Mouse (Mus musculus) left cerebral cortex, postnatal 4 days (tissue): ENCODE results near the gene Rhox3g. TPM values are rescaled to one million over a fixed set of nuclear protein-coding genes. Genes with fewer than 3 reads are reported as not detected.
"Not testable (repeated sequence)": the region's sequence is repeated elsewhere in the genome, so short reads cannot be mapped to it uniquely, and the experiment has no call there.

Source experiments
- DNase-seq: peaks from one replicate; pipeline ENCODE4 v3.0.0-alpha.2; 2022
- intact Hi-C: fragments of 180-260 bp; cut with DNase I; formaldehyde crosslinking; loops from one replicate; pipeline ENCODE4 v1.15.1; 2025
- total RNA-seq, 2 experiments: library from RNA; stranded (reverse); gene quantifications; 2 replicates each; pipeline ENCODE4 v1.2.3; 2021

Rhox3g gene
- total RNA-seq: not detected

DNA sequence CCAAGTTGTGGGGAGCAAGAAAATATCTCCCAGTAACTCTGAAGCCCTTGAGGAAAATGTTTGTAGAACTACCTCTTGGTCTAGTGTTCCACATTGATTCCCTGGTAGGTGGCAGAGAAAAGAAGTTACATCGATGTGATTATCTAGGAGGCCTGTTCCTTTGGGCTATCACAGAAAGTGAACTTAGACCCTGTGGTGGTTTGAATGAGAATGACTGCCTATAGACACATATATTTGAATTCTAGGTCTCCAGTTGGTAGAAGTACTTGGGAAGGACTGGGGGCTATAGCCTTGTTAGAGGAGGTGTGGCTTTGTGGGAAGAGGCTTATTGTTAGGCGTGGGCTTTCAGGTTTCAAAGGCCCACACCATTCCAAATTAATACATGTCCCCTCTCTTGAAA, at the start of gene Rhox3g:
Gene Rhox3g, minus strand, starts transcription at position 101 of the 400 bp plus-strand sequence.
- intact Hi-C loops, DNase-seq: not testable (repeated sequence)

DNA sequence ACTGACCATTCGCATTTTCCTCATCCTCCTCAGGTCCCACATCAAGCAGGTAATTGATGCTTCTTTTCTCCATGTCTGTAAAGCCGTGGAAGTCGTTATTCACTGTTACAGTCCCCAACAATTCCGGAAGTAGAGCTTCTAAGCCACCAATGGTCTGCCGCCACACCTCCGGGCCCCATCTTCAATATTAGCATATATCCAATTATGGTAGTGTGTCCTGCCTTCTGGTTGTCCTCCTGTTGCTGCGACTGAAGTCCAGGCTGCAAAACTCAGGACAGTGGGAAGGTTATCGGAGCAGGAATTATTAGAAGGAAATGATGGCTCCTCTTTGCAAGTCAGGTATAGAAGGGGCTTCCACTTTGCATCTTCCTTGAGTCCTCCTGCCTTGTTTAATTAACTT, 44.8 kb upstream of the Rhox3g start, which contains the start of gene Rhox2h:
Gene Rhox2h, minus strand, starts transcription at position 101 of the 400 bp plus-strand sequence.
- intact Hi-C loops: not testable (repeated sequence)

DNA sequence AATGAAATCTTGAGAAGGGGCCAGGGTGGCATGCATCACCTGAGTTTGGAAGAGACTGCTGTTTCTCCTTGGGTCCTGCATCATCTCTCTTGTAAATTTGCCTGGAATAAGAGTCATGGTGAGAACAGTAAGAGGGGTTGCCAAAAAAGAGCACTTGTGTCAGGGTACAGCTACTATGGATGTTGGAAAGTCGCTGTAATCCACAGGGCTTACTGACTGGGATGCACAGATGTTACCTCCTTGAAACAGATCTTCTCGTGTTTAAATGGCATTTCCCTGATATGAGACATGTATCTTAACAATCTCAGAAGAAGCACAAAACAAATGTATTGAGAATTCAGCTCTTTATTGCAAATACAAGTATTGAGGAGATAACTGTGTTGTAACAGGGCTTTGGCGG, 40.3 kb upstream of the Rhox3g start, which contains the start of gene Rhox3h:
Gene Rhox3h, minus strand, starts transcription at position 101 of the 400 bp plus-strand sequence.
- DNase-seq, intact Hi-C loops: not testable (repeated sequence)

More for the DNA sequence above, 44.8 kb upstream of the Rhox3g start, which contains the start of gene Rhox2h:
- not testable (repeated sequence) for DNase-seq

DNA sequence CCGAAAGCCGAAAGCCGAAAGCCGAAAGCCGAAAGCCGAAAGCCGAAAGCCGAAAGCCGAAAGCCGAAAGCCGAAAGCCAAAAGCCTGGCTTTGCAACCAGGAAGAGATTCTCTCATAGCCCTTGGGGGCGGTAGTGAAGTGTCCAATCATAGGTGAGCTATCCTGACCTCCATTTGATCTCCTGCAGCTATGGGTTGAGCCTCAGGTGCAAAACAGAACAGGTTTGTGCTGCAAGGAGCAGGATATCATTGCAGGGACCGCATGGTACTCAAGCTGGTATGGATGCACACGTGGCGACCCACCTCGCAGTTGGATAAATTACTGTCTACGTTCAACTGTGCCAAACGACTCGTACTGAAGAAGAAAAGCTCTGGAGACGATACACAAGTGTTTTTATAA, 22.8 kb upstream of the Rhox3g start, which contains the start of gene Rhox4g:
Gene Rhox4g, minus strand, starts transcription at position 101 of the 400 bp plus-strand sequence.
- DNase-seq, intact Hi-C loops: not testable (repeated sequence)

DNA sequence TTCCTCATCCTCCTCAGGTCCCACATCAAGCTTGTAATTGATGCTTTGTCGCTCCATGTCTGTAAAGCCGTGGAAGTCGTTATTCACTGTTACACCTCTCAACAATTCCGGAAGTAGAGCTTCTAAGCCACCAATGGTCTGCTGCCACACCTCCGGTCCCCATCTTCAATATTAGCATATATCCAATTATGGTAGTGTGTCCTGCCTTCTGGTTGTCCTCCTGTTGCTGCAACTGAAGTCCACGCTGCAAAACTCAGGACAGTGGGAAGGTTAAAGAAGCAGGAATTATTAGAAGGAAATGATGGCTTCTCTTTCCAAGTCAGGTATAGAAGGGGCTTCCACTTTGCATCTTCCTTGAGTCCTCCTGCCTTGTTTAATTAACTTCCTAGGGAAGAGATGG, 15.0 kb upstream of the Rhox3g start, which contains the start of gene Rhox2g:
Gene Rhox2g, minus strand, starts transcription at position 101 of the 400 bp plus-strand sequence.
- intact Hi-C loops, DNase-seq: not testable (repeated sequence)

DNA sequence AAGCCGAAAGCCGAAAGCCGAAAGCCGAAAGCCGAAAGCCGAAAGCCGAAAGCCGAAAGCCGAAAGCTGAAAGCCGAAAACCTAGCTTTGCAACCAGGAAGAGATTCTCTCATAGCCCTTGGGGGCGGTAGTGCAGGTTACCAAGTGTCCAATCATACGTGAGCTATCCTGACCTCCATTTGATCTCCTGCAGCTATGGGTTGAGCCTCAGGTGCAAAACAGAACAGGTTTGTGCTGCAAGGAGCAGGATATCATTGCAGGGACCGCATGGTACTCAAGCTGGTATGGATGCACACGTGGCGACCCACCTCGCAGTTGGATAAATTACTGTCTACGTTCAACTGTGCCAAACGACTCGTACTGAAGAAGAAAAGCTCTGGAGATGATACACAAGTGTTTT, 20.8 kb downstream of the Rhox3g start, which contains the start of gene Rhox4f:
Gene Rhox4f, minus strand, starts transcription at position 101 of the 400 bp plus-strand sequence.
- intact Hi-C loops, DNase-seq: not testable (repeated sequence)

DNA sequence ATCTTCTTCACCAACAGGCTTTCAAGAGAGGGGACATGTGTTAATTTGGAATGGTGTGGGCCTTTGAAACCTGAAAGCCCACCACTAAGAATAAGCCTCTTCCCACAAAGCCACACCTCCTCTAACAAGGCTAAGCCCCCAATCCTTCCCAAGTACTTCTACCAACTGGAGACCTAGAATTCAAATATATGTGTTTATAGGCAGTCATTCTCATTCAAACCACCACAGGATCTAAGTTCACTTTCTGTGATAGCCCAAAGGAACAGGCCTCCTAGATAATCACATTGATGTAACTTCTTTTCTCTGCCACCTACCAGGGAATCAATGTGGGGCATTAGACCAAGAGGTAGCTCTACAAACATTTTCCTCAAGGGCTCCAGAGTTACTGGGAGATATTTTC, 47.7 kb downstream of the Rhox3g start, which contains the start of gene Rhox3f:
Gene Rhox3f, plus strand, starts transcription at position 301 of the 400 bp plus-strand sequence.
- intact Hi-C loops, DNase-seq: not testable (repeated sequence)

Other genes with a start within 250 kb of the Rhox3g start
- not detected for gene Rhox3a2, start 248.6 kb downstream of the Rhox3g start, total RNA-seq
- gene Rhox4a2, start 237.8 kb downstream of the Rhox3g start, total RNA-seq: not detected
- gene Rhox2b, start 216.5 kb downstream of the Rhox3g start, total RNA-seq: not detected
- not detected for gene Rhox4b, start 196.1 kb downstream of the Rhox3g start, total RNA-seq
- gene Rhox2c, start 174.9 kb downstream of the Rhox3g start, total RNA-seq: not detected
- not detected for gene Rhox3c, start 170.0 kb downstream of the Rhox3g start, total RNA-seq
- gene Rhox4c, start 148.3 kb downstream of the Rhox3g start, total RNA-seq: not detected
- gene Rhox2d, start 135.2 kb downstream of the Rhox3g start, total RNA-seq: not detected
- gene Rhox4d, start 114.3 kb downstream of the Rhox3g start, total RNA-seq: not detected
- gene Rhox2e, start 98.2 kb downstream of the Rhox3g start, total RNA-seq: not detected
- gene Rhox3e, start 86.6 kb downstream of the Rhox3g start, total RNA-seq: not detected
- not detected for gene Rhox4e, start 71.2 kb downstream of the Rhox3g start, total RNA-seq
- gene Rhox2f, start 57.2 kb downstream of the Rhox3g start, total RNA-seq: not detected
- gene Rhox3f, start 47.6 kb downstream of the Rhox3g start, total RNA-seq: not detected
- gene Rhox4f, start 20.9 kb downstream of the Rhox3g start, total RNA-seq: not detected
- not detected for gene Rhox2g, start 14.9 kb upstream of the Rhox3g start, total RNA-seq
- gene Rhox4g, start 22.7 kb upstream of the Rhox3g start, total RNA-seq: not detected
- not detected for gene Rhox3h, start 40.2 kb upstream of the Rhox3g start, total RNA-seq
- gene Rhox2h, start 44.7 kb upstream of the Rhox3g start, total RNA-seq: not detected
- gene Rhox5, start 176.2 kb upstream of the Rhox3g start, total RNA-seq: not detected
- not detected for gene Rhox6, start 198.3 kb upstream of the Rhox3g start, total RNA-seq
- gene Rhox7a, start 203.1 kb upstream of the Rhox3g start, total RNA-seq: not detected